In genomic region chr3:40951365-40951764, GRCm38 (mm10) we compare ENCODE assay signal across 8 mouse cellular contexts. TPM values are rescaled to one million over a fixed set of nuclear protein-coding genes. Genes with fewer than 3 reads are reported as not detected.
DNase-seq lines count a peak whose midpoint lies in the region; ATAC-seq and TF ChIP-seq lines count a peak whose summit lies in the region.

No protein-coding gene starts in this region.

- peak overlapping the region; percentile 86 for H3K4me3 ChIP-seq in hindbrain, embryonic 16.5 days (ENCODE audit: low read length)
- H3K4me3 ChIP-seq in stomach, postnatal 0 days (ENCODE audit: low read depth, low read length), result peak overlapping the region; percentile 80

- peak; percentile 26 for DNase-seq in cerebellum, adult 9-10 months
- no peak for DNase-seq in cerebellum, adult 8-10 months
- DNase-seq in CD4-positive helper T cell, adult 2 months (ENCODE audit: low read depth, low spot score), result peak; percentile 62
- DNase-seq in embryo, embryonic 9.5 days (ENCODE audit: extremely low spot score), result peak; percentile 12
- peak; percentile 8 for DNase-seq in lung, postnatal 25 days (ENCODE audit: low spot score)
- no peak for DNase-seq in stomach, postnatal 0 days (ENCODE audit: low spot score)
- no peak for DNase-seq in gastrocnemius, postnatal 36 days

- 10% methylated on average over 7 of the region's 7 CpGs for WGBS in hindbrain, embryonic 16.5 days
- 13% methylated on average over 7 of the region's 7 CpGs for WGBS in stomach, postnatal 0 days

- no peaks in the 10 kb centered on the region for H3K36me3 ChIP-seq in hindbrain, embryonic 16.5 days (ENCODE audit: control insufficient read depth, insufficient read depth, low read length)
- no peaks in the 10 kb centered on the region for H3K36me3 ChIP-seq in stomach, postnatal 0 days (ENCODE audit: control insufficient read depth, insufficient read depth, low read length)

- no peaks in the 10 kb centered on the region for H3K9me3 ChIP-seq in hindbrain, embryonic 16.5 days (ENCODE audit: control insufficient read depth, low read length)
- H3K9me3 ChIP-seq in stomach, postnatal 0 days (ENCODE audit: control insufficient read depth, low read length), result no peaks in the 10 kb centered on the region

- peak overlapping the region; percentile 99 for H3K4me2 ChIP-seq in hindbrain, embryonic 16.5 days (ENCODE audit: low read length)
- peak overlapping the region; percentile 95 for H3K4me2 ChIP-seq in stomach, postnatal 0 days (replicated peaks; ENCODE audit: low read depth)

- H3K9ac ChIP-seq in hindbrain, embryonic 16.5 days (ENCODE audit: low read depth, low read length), result no peak overlapping the region
- H3K9ac ChIP-seq in stomach, postnatal 0 days (ENCODE audit: low read length), result no peak overlapping the region

- no peaks in the 10 kb centered on the region for H3K27me3 ChIP-seq in hindbrain, embryonic 16.5 days (replicated peaks; ENCODE audit: control insufficient read depth, insufficient read depth, low read length)
- no peaks in the 10 kb centered on the region for H3K27me3 ChIP-seq in stomach, postnatal 0 days (ENCODE audit: control insufficient read depth, insufficient read depth, low read length)

- TF ChIP-seq EP300 in stomach, postnatal 0 days (optimal IDR thresholded peaks at IDR 0.05), result no peak

- peak; percentile 58 for TF ChIP-seq CTCF in stomach, postnatal 0 days (IDR thresholded peaks at IDR 0.05; ENCODE audit: low read depth)

- no peak overlapping the region for H3K27ac ChIP-seq in hindbrain, embryonic 16.5 days (ENCODE audit: low read depth, low read length)
- no peak overlapping the region for H3K27ac ChIP-seq in stomach, postnatal 0 days (replicated peaks)

- intact Hi-C loops in gastrocnemius, postnatal 36 days (cut with DNase I), result no loop called here

- peaks cover 11% of the 10 kb centered on the region for H3K4me1 ChIP-seq in hindbrain, embryonic 16.5 days (ENCODE audit: control insufficient read depth, insufficient read depth, low read depth, low read length)
- no peaks in the 10 kb centered on the region for H3K4me1 ChIP-seq in stomach, postnatal 0 days (replicated peaks; ENCODE audit: control insufficient read depth, insufficient read depth)

- ATAC-seq in hindbrain, embryonic 16.5 days, result no peak
- ATAC-seq in stomach, postnatal 0 days (ENCODE audit: low FRiP score, low TSS enrichment), result no peak

RNA-seq across cellular contexts. Expression of gene Larp1b, which starts 1.7 kb away (rescaled TPM):
- polyA plus RNA-seq in hindbrain, embryonic 16.5 days (2015; fragmentation: Nextera tagmentation; extraction: Ambion mirVana), result 4.6 and 5.6 TPM in 2 replicates
- polyA plus RNA-seq in stomach, postnatal 0 days (2015; fragmentation: Nextera tagmentation; extraction: Ambion mirVana), result 10.7 and 10.8 TPM in 2 replicates
- 10 to 100 TPM; 66.4 to 69.0 TPM for total RNA-seq in gastrocnemius, postnatal 36 days (2021)

RNA-seq across cellular contexts. Expression of gene 1700034I23Rik, which starts 49.0 kb away (rescaled TPM):
- 0.20 and 0.27 TPM in 2 replicates for polyA plus RNA-seq in hindbrain, embryonic 16.5 days (2015; fragmentation: Nextera tagmentation; extraction: Ambion mirVana)
- 0.06 and 0.08 TPM in 2 replicates for polyA plus RNA-seq in stomach, postnatal 0 days (2015; fragmentation: Nextera tagmentation; extraction: Ambion mirVana)
- total RNA-seq in gastrocnemius, postnatal 36 days (2021), result under 1 TPM in 1 of 2 experiments, not detected in 1; 0.10 TPM

Comparison
In these comparisons a context has a peak if more than half of its experiments do, and no peak if none do; other contexts are left out.
1. DNase-seq: peak in cerebellum, adult 9-10 months (single experiment), CD4-positive helper T cell, adult 2 months (single experiment), embryo, embryonic 9.5 days (single experiment) and lung, postnatal 25 days (single experiment); none in cerebellum, adult 8-10 months (single experiment), stomach, postnatal 0 days (single experiment) and gastrocnemius, postnatal 36 days (0 of 2).